Mouse (Mus musculus) liver, postnatal 0 days (tissue): Measurements from ENCODE around the gene Commd3.

Experiments used
- CTCF ChIP-seq: sonication (generic); IDR thresholded peaks from 2 replicates; pipeline ENCODE4 v1.5.1; 2016; ENCODE audit warnings: antibody characterized with exemption, low read depth
- EP300 ChIP-seq: IDR thresholded peaks from 2 replicates; pipeline ENCODE4 v1.6.1; 2016; ENCODE audit warnings: antibody characterized with exemption, low read depth, mild to moderate bottlenecking

- TF ChIP-seq CTCF, result no peak
- TF ChIP-seq EP300, result no peak
Measured at GRCm38 (mm10) chr2:18710356-18710755, 38.2 kb downstream of the Commd3 start.
